Mouse (Mus musculus) neural tube, embryonic 10.5 days (tissue): ENCODE results near the gene Gm614.

ENCODE experiments used
- DNase-seq: peaks from one replicate; pipeline ENCODE4 v3.0.0-alpha.2; 2017; ENCODE audit warnings: low spot score; ENCODE audit errors: extremely low spot score

Gm614 gene

DNA sequence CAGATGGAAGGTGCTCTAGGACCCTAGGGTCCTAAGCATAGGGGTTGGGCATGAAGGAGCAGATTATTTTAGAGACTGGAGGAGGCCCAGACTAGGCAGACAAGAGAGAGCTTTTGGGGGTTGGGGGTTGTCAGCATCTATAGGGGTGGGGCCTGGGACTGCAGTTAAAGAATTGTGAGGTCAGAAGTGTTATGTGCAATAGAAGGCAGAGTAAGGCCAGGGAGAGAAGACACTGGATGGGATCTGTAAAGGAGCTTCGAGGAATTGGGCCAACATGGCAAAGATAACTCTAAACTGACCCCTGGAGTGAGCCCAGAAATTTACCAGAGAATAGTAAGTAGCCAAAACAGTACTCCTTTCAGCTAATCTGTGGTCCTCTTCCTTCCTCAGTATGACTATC is at the start of gene Gm614:
Gene Gm614, minus strand, starts transcription at position 101 of the 400 bp plus-strand sequence.
- no peak for DNase-seq

GRCm38 (mm10) chrX:101309299-101309698 is 45.5 kb upstream of the Gm614 start:
- DNase-seq = no peak

DNA sequence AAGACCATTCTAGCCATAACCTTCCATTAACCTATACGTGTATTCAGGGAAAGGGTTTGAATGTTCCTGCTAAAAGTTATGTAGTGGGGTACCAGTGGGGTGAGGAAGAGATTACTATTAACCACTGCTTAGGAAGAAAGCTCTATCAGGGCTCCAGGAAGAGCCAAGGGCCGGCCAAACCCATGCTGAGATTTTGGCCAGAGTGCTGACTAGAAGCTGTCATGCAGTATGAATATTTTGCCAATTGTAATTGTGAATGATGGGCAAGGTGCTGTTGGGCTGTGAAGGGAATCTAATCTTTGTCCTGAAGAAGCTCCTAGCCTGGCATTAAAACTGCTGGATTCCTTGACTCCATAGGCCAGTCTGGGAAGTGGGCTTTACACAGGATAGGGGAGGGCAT is 40.9 kb upstream of the Gm614 start:
- DNase-seq = no peak

DNA sequence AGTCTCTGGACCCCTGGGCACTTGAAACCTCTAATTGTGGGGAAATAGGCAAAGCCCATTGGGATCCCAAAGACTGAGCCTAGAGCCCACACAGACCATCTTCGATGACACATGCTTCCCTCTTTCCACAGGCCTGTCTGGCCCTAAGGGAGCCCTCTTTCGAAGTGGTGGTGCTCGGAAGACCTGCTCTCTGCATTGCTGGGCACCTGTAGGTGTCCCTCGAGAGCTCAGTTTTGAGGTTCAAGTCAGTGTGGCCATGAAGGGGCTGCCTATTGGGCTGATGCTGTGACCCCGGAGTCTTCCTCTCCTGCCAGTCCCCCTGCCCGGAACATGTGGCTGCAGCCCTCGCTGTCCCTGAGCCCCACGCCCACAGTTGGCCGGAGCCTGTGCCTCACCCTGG is 37.9 kb upstream of the Gm614 start:
- DNase-seq = no peak

- peak; percentile 24 for DNase-seq
These were observed 36.7 kb upstream of the Gm614 start for GRCm38 (mm10) chrX:101300427-101301030.

- DNase-seq = peak; percentile 27
These were observed 36.0 kb upstream of the Gm614 start for GRCm38 (mm10) chrX:101299473-101300426.

DNA sequence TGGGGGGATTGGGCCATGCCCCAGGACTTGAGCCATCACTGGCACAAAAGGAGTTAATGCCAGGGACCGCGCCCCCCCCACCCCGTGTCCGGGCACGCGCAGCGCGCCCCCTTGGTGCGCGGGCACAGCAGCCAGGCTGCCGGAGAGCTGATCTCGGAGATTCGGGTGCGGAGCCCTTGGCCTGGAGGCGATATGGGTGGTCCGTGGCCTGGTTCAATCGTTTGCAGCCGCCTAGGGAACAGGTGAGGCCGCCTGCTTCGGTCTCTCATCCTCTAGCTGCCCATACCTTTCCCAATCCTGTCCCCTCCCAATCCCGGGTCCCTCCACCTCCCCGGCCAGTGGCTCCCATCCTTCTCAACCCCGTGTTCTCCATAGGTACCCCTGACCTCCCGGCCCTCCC is 35.3 kb upstream of the Gm614 start, which contains the start of gene Nlgn3:
Gene Nlgn3, plus strand, starts transcription at position 114 of the 400 bp plus-strand sequence.
- peak; percentile 26 for DNase-seq

GRCm38 (mm10) chrX:101290111-101290510 is 26.3 kb upstream of the Gm614 start:
- no peak for DNase-seq

DNA sequence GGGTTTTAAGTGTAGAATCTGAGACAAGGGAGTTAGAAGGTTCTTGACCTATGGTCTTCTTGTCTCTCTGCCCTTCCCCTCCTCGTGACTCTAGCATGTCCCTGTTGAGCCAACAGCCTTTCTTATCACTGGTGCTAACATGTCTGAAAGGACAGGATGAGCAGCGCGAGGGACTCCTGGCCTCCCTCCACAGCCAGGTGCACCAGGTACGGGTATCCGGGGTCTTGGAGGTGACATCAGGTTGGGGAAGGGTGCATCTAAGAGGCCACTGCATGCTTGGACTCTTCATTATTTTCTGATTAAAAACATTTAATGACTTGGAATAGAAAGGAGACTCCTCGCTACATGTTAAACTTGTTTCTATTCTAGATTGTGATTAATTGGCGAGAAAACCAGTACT is 25.2 kb upstream of the Gm614 start:
- no peak for DNase-seq

DNA sequence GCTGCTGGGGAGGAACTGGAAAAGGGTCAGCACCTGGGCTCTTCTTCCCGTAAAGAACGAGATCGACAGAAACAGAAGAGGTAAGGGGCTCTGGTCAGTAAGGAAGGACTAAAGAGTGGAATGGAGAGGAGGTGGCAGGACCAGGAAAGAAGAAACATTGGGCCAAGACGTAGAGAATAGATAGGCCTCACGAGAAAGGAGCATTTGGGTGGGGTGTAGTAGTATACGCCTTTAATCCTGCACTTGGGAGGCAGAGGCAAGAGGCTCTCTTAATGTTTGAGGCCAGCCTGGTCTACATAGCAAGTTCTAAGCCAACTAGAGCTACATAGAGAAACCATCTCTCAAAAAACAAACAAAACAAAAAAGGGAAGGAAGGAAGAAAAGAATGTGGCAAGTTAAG is 24.6 kb upstream of the Gm614 start:
- no peak for DNase-seq

DNA sequence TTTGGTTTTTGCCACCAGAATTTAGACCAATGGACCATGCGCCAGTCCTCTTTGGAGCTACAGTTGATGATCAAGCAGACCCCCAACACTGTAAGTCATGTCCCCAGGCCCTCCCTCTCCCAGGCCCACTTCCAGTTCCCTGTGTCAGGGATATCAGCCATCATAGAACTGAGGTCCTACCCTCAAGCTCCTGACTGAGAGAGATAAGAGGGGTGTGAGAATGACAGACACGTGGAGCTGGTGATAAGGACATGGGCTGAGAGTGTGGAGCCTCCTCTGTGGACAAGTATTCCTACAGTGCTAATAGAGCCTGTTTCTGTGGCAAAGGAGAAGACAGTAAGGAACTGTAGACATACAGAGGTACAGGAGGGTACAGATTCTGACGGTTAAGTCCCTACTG is 23.8 kb upstream of the Gm614 start:
- DNase-seq = no peak

- no peak for DNase-seq
These were observed 22.3 kb upstream of the Gm614 start for GRCm38 (mm10) chrX:101285953-101286670.

- DNase-seq = peak; percentile 43
These were observed 21.7 kb upstream of the Gm614 start for GRCm38 (mm10) chrX:101285534-101285933.

DNA sequence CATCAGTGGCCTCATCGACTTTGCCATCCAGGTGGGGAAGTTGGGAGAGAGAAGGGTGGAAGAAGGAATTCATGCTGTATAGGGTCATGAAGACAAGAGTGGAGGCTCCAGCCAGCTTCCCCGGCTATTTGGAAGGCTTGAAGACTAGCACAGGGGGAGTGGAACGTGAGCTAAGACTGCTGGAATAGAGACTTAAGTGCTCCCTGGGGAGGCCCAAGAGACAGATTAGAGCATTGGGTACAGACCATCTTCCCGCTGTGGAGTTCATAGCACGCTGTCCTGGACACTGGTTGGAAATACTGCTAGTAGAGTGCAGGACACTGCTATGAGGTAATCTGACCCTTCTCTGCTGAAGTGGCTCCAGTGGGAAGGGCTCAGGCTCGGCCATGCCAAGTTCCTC is 19.0 kb upstream of the Gm614 start:
- DNase-seq = no peak

- DNase-seq = peak; percentile 79
These were observed 10.3 kb upstream of the Gm614 start, which contains the start of gene Med12 for GRCm38 (mm10) chrX:101273875-101274738. Gene Med12, plus strand, starts transcription at chrX:101274030.

DNA sequence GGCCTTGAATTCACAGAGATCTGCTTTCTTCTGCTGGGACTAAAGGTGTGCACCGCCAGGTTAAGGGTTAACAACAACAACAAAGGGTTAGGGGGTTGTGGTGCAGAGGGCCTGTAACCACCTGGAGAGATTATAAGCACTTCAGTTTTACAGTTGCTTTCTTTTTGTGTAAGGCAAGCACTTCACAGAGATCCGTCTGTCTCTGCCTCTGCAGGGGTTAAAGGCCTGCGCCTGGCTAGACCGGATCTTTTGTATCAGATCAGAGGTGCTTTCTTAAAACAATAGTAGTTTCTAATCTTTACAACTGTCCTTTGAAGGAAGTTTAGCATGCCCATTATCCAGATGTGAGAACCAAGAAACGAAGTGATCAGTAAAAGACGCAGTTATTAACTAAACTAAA is 9.6 kb upstream of the Gm614 start:
- DNase-seq = no peak

DNA sequence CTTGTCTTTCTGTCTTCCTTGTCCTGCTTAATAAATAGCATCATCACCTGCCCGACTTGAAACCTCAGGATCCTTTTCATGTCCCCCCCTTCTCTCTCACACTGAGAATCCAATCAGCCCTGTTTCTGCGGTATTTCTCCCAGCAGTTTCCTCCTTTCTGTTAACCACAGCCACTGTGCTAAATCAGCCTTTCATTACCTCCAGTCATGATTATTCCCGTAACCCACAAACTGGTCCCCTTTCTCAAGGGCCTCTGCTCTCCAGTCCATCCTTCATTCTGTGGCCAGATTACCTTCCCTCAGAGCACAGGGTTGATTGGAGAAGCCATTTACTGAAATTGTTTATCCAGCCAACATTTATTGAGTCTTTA is 4.9 kb upstream of the Gm614 start, which contains the start of gene Gm20489:
Gene Gm20489, minus strand, starts transcription at position 269 of the 370 bp plus-strand sequence.
- no peak for DNase-seq

DNA sequence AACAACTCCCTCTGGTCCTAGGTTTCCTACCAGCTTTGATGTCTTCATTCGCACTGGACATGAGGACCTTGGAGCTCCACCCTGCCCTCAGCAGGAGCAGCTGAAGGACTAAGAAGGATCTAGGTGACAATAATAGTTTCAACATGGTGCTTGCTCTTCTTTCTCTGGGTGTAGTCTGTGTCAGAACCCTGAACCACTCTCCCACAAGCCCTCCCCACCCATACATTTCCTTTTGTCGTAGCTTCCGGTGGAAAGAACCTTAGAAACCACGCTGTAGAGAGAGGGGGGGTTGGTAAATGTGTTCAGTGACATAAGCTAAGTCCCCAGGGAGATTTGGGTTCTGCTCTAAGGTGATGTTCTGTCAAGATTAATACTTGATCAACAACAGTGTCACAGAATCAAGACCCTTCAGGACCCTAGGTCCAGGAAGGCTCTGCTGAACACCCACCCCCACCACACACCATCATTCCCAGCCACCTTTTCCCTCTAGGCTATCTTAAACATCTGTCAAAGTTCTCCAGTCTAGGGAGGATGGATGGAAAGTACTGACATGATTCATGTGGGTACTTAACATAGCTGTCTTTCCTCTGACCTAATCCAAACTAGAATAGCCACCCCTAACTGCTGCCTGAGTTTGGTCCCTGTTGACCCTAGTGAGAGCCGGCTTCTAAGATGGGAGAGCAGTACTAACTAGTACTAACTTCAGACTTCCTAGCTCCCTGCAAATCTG is 4.4 kb upstream of the Gm614 start, which contains the start of gene Il2rg:
Gene Il2rg, minus strand, starts transcription at position 231 of the 730 bp plus-strand sequence.
- no peak for DNase-seq

DNA sequence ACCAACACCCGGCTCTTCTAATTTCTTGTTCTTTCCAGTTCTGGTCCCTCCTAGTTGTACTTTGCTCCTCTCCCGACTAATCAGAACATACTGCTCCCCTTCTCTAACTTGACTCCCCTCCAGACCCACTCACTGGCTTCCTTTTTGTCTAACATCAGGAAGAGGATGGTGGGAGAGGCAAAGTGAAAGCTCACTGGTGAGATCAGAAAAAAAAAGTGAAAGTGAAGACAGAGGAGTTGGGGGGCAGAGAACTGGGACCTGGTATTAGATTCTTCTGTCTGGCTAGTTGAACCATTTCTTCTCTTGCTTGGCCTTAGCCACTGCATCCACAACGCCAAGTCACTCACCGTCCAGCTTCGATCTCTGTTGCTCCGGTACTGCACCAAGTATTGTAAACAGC is 2.8 kb upstream of the Gm614 start:
- no peak for DNase-seq
